Mouse (Mus musculus) embryonic facial prominence, embryonic 11.5 days (tissue): ENCODE results near the gene Hoxa5. TPM values are rescaled to one million over a fixed set of nuclear protein-coding genes. Genes with fewer than 3 reads are reported as not detected.
A peak's percentile ranks its signal among the peaks of the same experiment; 100 is the strongest.

Experiments used
- ATAC-seq: fragments of 200-750 bp; cut with Nextera tagmentation; replicated peaks from 2 replicates; pipeline ENCODE4 v1.8.0; 2017; ENCODE audit warnings: low read depth; ENCODE audit not compliant: insufficient number of reproducible peaks, low FRiP score, low TSS enrichment
- DNase-seq: peaks from one replicate; pipeline ENCODE4 v3.0.0-alpha.2; 2015; ENCODE audit warnings: low spot score
- H3K27ac ChIP-seq: fragments of 300-500 bp; sonication (generic); replicated peaks from 2 replicates; pipeline ENCODE4 v1.5.1; 2014; ENCODE audit warnings: mild to moderate bottlenecking, low read depth, low read length, control low read depth
- H3K27me3 ChIP-seq: fragments of 300-500 bp; sonication (generic); 2 replicates; pipeline ENCODE4 v1.6.1; 2014; ENCODE audit warnings: mild to moderate bottlenecking, low read length, moderate library complexity, mixed read lengths; ENCODE audit not compliant: control insufficient read depth, insufficient read depth
- H3K36me3 ChIP-seq: fragments of 300-500 bp; sonication (generic); replicated peaks from 2 replicates; pipeline ENCODE4 v1.6.1; 2014; ENCODE audit warnings: low read depth, mild to moderate bottlenecking, low read length, moderate library complexity, mixed read lengths; ENCODE audit not compliant: control insufficient read depth, insufficient read depth
- H3K4me1 ChIP-seq: fragments of 300-500 bp; sonication (generic); 2 replicates; pipeline ENCODE4 v1.6.1; 2014; ENCODE audit warnings: low read length, mixed read lengths; ENCODE audit not compliant: control insufficient read depth, insufficient read depth
- H3K4me2 ChIP-seq: fragments of 300-500 bp; sonication (generic); 2 replicates; pipeline ENCODE4 v1.6.1; 2014; ENCODE audit warnings: low read depth, mild to moderate bottlenecking, control low read depth, low read length, moderate library complexity
- H3K4me3 ChIP-seq: fragments of 300-500 bp; sonication (generic); 2 replicates; pipeline ENCODE4 v1.5.1; 2014; ENCODE audit warnings: low read depth, low read length, control low read depth
- H3K9ac ChIP-seq: fragments of 300-500 bp; sonication (generic); replicated peaks from 2 replicates; pipeline ENCODE4 v1.6.1; 2014; ENCODE audit warnings: mild to moderate bottlenecking, control low read depth, low read length
- H3K9me3 ChIP-seq: fragments of 300-500 bp; sonication (generic); replicated peaks from 2 replicates; pipeline ENCODE4 v1.6.1; 2016; ENCODE audit warnings: mild to moderate bottlenecking, low read length, inconsistent platforms, mixed read lengths; ENCODE audit not compliant: control insufficient read depth
- WGBS: fragments of 180-500 bp; shearing (Covaris S2); extraction: QIAGEN DNeasy Blood & Tissue Kit; methylation state at CpG from one replicate; pipeline ENCODE4 v1.1.7; 2014; 5-methylcytosine and 5-hydroxymethylcytosine counted together
- polyA plus RNA-seq: library from polyadenylated mRNA; unstranded; fragments of >200 nt; fragmentation: Nextera tagmentation; extraction: Ambion mirVana; gene quantifications from 2 replicates; pipeline ENCODE4 v1.2.1, GENCODE M21; 2014

The Hoxa5 gene
- polyA plus RNA-seq, 1 experiment from 2014 or later = 0.39 TPM

GRCm38 (mm10) chr6:52226569-52227257, 22.3 kb upstream of the Hoxa5 start:
- Histone ChIP-seq H3K27ac (no peak overlapping the region), H3K9me3 (no peaks in the 10 kb centered on the region), H3K4me3 (no peak overlapping the region), H3K4me1 (no peaks in the 10 kb centered on the region), H3K9ac (no peak overlapping the region), H3K4me2 (no peak overlapping the region), H3K27me3 (peaks cover 82% of the 10 kb centered on the region), H3K36me3 (no peaks in the 10 kb centered on the region)
- 2% methylated on average over 26 of the region's 26 CpGs for WGBS
- DNase-seq (no peak), ATAC-seq (no peak)

GRCm38 (mm10) chr6:52225612-52226568, 21.5 kb upstream of the Hoxa5 start:
- no peaks in the 10 kb centered on the region for H3K4me1 ChIP-seq
- WGBS = 2% methylated on average over 69 of the region's 69 CpGs
- no peak overlapping the region for H3K9ac ChIP-seq

DNA sequence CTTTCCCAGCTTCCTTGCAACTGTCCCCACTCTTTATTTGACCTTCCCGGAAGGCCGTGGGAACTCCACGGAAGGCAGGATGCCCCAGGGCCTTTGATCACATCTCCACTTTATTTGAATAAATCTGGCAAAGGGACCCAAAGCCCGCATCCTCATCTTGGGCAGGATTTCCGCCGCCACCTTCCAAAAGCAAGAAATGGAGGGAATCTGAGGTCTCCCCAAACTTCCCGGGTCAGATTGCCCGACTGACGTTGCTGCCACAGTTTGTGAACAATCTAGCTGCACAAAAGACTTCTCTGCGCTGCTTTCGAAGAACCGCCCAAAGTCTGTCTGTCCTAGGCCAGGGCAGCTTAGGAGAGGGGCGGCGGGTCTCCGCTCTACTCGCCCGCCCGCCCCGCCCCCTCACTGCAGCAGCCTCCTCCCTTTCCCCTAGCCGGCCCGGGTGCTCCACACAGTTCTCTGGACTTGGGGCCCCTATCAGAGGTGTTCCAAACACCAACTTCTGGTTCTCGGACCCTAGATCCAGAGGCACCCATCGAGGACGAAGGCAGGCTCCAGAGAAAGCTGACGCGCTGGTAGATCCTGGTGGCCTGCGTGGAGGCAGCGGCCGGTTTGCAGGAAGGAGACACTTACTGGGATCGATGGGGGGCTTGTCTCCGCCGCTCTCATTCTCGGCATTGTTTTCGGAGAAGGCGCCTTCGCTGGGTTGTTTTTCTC, 20.7 kb upstream of the Hoxa5 start:
- ATAC-seq (no peak), DNase-seq (no peak)
- Histone ChIP-seq H3K4me1 (no peaks in the 10 kb centered on the region), H3K4me3 (no peak overlapping the region), H3K36me3 (no peaks in the 10 kb centered on the region), H3K4me2 (no peak overlapping the region), H3K27me3 (peaks cover 82% of the 10 kb centered on the region), H3K9me3 (no peaks in the 10 kb centered on the region), H3K27ac (no peak overlapping the region), H3K9ac (no peak overlapping the region)
- 1% methylated on average over 36 of the region's 36 CpGs for WGBS

More at GRCm38 (mm10) chr6:52225612-52226568, 21.5 kb upstream of the Hoxa5 start:
- Histone ChIP-seq H3K27me3 (peaks cover 84% of the 10 kb centered on the region), H3K36me3 (no peaks in the 10 kb centered on the region), H3K27ac (no peak overlapping the region), H3K9me3 (no peaks in the 10 kb centered on the region), H3K4me3 (no peak overlapping the region), H3K4me2 (no peak overlapping the region)
- DNase-seq (no peak), ATAC-seq (no peak)

DNA sequence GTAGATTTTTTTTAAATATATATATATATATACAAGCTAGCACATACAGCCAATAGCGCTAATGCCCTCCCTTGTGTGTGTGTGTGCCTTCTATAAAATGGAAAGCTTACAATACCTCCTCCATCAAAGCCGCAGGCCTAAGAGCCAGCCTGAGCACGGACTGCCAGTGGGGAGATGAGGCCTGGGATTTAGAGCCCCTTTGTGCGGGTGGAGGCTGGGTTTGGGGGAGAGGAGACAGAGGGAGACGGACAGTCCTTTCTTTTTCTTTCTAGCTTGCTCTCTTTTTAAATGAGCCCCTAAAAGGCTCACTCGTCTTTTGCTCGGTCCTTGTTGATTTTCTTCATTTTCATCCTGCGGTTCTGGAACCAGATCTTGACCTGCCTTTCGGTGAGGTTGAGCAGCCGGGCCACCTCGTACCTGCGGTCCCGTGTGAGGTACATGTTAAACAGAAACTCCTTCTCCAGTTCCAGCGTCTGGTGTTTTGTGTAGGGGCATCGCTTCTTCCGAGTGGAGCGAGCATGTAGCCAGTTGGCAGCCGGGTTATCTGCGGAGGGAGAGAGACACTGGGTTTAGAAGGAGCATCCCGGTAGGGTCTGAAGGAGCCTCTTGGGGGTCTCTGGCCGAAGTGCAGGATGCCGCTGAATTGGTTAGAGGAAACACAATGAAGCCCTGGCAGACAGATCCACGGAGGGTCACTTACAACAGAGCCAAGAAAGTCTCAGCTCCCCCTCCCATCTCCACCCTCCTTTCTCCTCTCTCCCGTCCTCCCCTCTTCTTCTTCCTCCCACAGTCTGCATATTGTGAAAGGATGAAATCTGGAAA, 19.8 kb upstream of the Hoxa5 start:
- ATAC-seq (no peak), DNase-seq (no peak)
- H3K4me3 ChIP-seq = no peak overlapping the region
- no peak overlapping the region for H3K27ac ChIP-seq
- H3K4me2 ChIP-seq = no peak overlapping the region
- no peaks in the 10 kb centered on the region for H3K9me3 ChIP-seq
- no peaks in the 10 kb centered on the region for H3K36me3 ChIP-seq
- 2% methylated on average over 24 of the region's 24 CpGs for WGBS
- no peak overlapping the region for H3K9ac ChIP-seq
- H3K4me1 ChIP-seq = no peaks in the 10 kb centered on the region
- H3K27me3 ChIP-seq = peaks cover 83% of the 10 kb centered on the region

GRCm38 (mm10) chr6:52222729-52223128, 18.3 kb upstream of the Hoxa5 start:
- Histone ChIP-seq H3K4me1 (no peaks in the 10 kb centered on the region; the same call in 1 of the 2 replicates), H3K9ac (no peak overlapping the region), H3K27ac (no peak overlapping the region), H3K9me3 (no peaks in the 10 kb centered on the region), H3K27me3 (peaks cover 87% of the 10 kb centered on the region), H3K36me3 (no peaks in the 10 kb centered on the region), H3K4me2 (no peak overlapping the region), H3K4me3 (no peak overlapping the region)
- 7% methylated on average over 13 of the region's 13 CpGs for WGBS
- ATAC-seq (no peak), DNase-seq (no peak)

- WGBS = 8% methylated on average over 21 of the region's 21 CpGs
- Histone ChIP-seq H3K9me3 (no peaks in the 10 kb centered on the region), H3K9ac (no peak overlapping the region), H3K27me3 (peaks cover 88% of the 10 kb centered on the region), H3K4me1 (no peaks in the 10 kb centered on the region; the same call in 1 of the 2 replicates), H3K27ac (no peak overlapping the region), H3K4me3 (no peak overlapping the region), H3K36me3 (no peaks in the 10 kb centered on the region), H3K4me2 (no peak overlapping the region)
- DNase-seq (no peak), ATAC-seq (0 out of 2 replicates have a peak, but pooled peaks have one; percentile 2)
Observed at GRCm38 (mm10) chr6:52221993-52222685, 17.8 kb upstream of the Hoxa5 start.
